Comparison of ENCODE assay signal across 8 mouse cellular contexts in the genomic region with DNA sequence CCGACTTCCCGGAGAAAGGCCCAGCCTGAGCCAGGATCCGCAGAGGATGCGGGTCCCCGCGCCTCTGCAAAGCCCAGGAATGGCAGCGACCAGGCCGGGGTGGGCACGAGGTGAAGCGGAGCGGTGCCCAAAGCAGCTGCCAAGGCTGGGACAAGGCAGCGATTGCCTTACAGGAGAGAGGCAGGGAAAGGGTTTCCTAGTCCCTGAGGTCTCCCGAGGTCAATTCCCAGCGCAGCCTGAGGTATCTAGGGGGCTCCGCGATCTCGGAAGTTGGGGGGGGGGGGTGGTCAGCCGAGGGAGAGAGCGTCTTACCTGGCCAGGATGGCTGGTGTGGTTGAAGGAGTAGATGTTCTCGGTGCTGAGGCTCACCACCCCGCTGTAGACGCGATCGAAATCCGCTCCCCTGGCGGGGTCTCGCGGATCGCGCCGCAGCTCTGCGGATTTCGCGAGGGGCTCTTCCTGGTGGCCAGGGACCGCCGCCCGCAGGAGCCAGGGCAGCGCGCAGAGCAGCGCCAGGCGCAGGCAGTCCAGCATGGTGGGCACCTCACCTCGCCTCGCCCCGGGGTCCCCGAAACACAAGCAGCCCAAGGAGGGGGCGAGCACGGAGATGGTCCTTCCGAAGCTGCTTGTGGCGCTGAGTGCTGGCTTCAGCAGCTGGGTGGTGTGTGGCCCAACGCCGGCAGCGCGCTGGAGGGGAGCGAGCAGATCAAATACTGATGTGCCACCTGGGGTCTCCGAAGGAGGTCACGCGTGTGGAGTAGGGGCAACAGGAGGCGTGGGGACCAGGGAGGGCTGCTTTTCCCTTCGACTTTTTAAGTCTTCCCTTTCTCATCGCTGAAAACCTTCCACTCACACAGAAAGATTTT. TPM values are rescaled to one million over a fixed set of nuclear protein-coding genes. Genes with fewer than 3 reads are reported as not detected.
DNase-seq lines count a peak whose midpoint lies in the region; ATAC-seq lines count a peak whose summit lies in the region.

No protein-coding gene starts in this region.

- no peaks in the 10 kb centered on the region for H3K36me3 ChIP-seq in forebrain, embryonic 16.5 days (ENCODE audit: control insufficient read depth, insufficient read depth)
- H3K36me3 ChIP-seq in intestine, embryonic 14.5 days (ENCODE audit: control insufficient read depth, insufficient read depth, low read length): no peaks in the 10 kb centered on the region
- H3K36me3 ChIP-seq in limb, embryonic 15.5 days: no peaks in the 10 kb centered on the region
- H3K36me3 ChIP-seq in neural tube, embryonic 12.5 days: no peaks in the 10 kb centered on the region

- WGBS in forebrain, embryonic 16.5 days: under 1% methylated on average over 55 of the region's 60 CpGs
- under 1% methylated on average over 58 of the region's 60 CpGs for WGBS in intestine, embryonic 14.5 days
- under 1% methylated on average over 58 of the region's 60 CpGs for WGBS in limb, embryonic 15.5 days
- under 1% methylated on average over 60 of the region's 60 CpGs for WGBS in neural tube, embryonic 12.5 days

- peaks cover 12% of the 10 kb centered on the region for H3K4me1 ChIP-seq in forebrain, embryonic 16.5 days (replicated peaks; ENCODE audit: control insufficient read depth, insufficient read depth, low read length)
- 0 out of 2 replicates have a peak, but pooled peaks cover 4% of the 10 kb centered on the region for H3K4me1 ChIP-seq in intestine, embryonic 14.5 days (replicated peaks; ENCODE audit: control insufficient read depth, insufficient read depth, low read length)
- peaks cover 17% of the 10 kb centered on the region for H3K4me1 ChIP-seq in limb, embryonic 15.5 days
- peaks cover 12% of the 10 kb centered on the region for H3K4me1 ChIP-seq in neural tube, embryonic 12.5 days

- H3K27me3 ChIP-seq in forebrain, embryonic 16.5 days (replicated peaks; ENCODE audit: control insufficient read depth, insufficient read depth, low read length): 0 out of 2 replicates have a peak, but pooled peaks cover 7% of the 10 kb centered on the region
- H3K27me3 ChIP-seq in intestine, embryonic 14.5 days (replicated peaks; ENCODE audit: control insufficient read depth, insufficient read depth, low read length): peaks cover 28% of the 10 kb centered on the region
- peaks cover 23% of the 10 kb centered on the region; the same call in 1 of the 2 replicates for H3K27me3 ChIP-seq in limb, embryonic 15.5 days
- H3K27me3 ChIP-seq in neural tube, embryonic 12.5 days (replicated peaks): peaks cover 26% of the 10 kb centered on the region

- H3K9ac ChIP-seq in forebrain, embryonic 16.5 days (replicated peaks; ENCODE audit: low read depth, low read length): peak overlapping the region; percentile 63
- H3K9ac ChIP-seq in intestine, embryonic 14.5 days (ENCODE audit: low read length): peak overlapping the region; percentile 49
- peak overlapping the region; percentile 56 for H3K9ac ChIP-seq in limb, embryonic 15.5 days
- H3K9ac ChIP-seq in neural tube, embryonic 12.5 days: peak overlapping the region; percentile 68

- peak; percentile 76 for ATAC-seq in forebrain, embryonic 16.5 days
- peak; percentile 78 for ATAC-seq in intestine, embryonic 14.5 days (replicated peaks; ENCODE audit: low FRiP score, low TSS enrichment, low read depth)
- 0 out of 2 replicates have a peak, but pooled peaks have one; percentile 30 for ATAC-seq in limb, embryonic 15.5 days (ENCODE audit: insufficient number of reproducible peaks, low FRiP score, low TSS enrichment, low read depth)
- peak; percentile 65 for ATAC-seq in neural tube, embryonic 12.5 days (ENCODE audit: low FRiP score, low read depth)

- peak; percentile 9 for DNase-seq in ovary, postnatal 14 days (ENCODE audit: low spot score)
- no peak for DNase-seq in ovary, postnatal 10 days (ENCODE audit: low spot score)
- peak; percentile 58 for DNase-seq in cerebellum, adult 11-12 months
- DNase-seq in intestine, embryonic 14.5 days (ENCODE audit: low spot score): peak; percentile 76
- peak; percentile 70 for DNase-seq in thymus, postnatal 4 days

- peak overlapping the region; percentile 95 for H3K4me2 ChIP-seq in forebrain, embryonic 16.5 days (ENCODE audit: low read length)
- peak overlapping the region; percentile 100 for H3K4me2 ChIP-seq in intestine, embryonic 14.5 days (ENCODE audit: low read length)
- H3K4me2 ChIP-seq in limb, embryonic 15.5 days: peak overlapping the region; percentile 100
- H3K4me2 ChIP-seq in neural tube, embryonic 12.5 days (replicated peaks): peak overlapping the region; percentile 99

- H3K4me3 ChIP-seq in forebrain, embryonic 16.5 days (replicated peaks; ENCODE audit: low read length): peak overlapping the region; percentile 54
- H3K4me3 ChIP-seq in intestine, embryonic 14.5 days (ENCODE audit: low read depth, low read length): peak overlapping the region; percentile 54
- peak overlapping the region; percentile 57 for H3K4me3 ChIP-seq in limb, embryonic 15.5 days
- peak overlapping the region; percentile 56 for H3K4me3 ChIP-seq in neural tube, embryonic 12.5 days

- H3K27ac ChIP-seq in forebrain, embryonic 16.5 days (ENCODE audit: low read length): no peak overlapping the region
- no peak overlapping the region for H3K27ac ChIP-seq in intestine, embryonic 14.5 days (ENCODE audit: low read depth)
- H3K27ac ChIP-seq in limb, embryonic 15.5 days: no peak overlapping the region
- H3K27ac ChIP-seq in neural tube, embryonic 12.5 days: no peak overlapping the region

- H3K9me3 ChIP-seq in forebrain, embryonic 16.5 days (ENCODE audit: control insufficient read depth, low read length): no peaks in the 10 kb centered on the region
- H3K9me3 ChIP-seq in intestine, embryonic 14.5 days (ENCODE audit: control insufficient read depth, low read length): 0 out of 2 replicates have a peak, but pooled peaks cover 3% of the 10 kb centered on the region
- H3K9me3 ChIP-seq in limb, embryonic 15.5 days: no peaks in the 10 kb centered on the region
- no peaks in the 10 kb centered on the region for H3K9me3 ChIP-seq in neural tube, embryonic 12.5 days

RNA-seq across cellular contexts. Expression of gene Sidt1, which starts 0.8 kb away (rescaled TPM):
- polyA plus RNA-seq in forebrain, embryonic 16.5 days (2015; fragmentation: Nextera tagmentation; extraction: Ambion mirVana): 5.3 and 7.1 TPM in 2 replicates
- 1.1 TPM in 2 replicates for polyA plus RNA-seq in intestine, embryonic 14.5 days (2014; fragmentation: Nextera tagmentation; extraction: Ambion mirVana)
- polyA plus RNA-seq in limb, embryonic 15.5 days (2015; fragmentation: Nextera tagmentation; extraction: Ambion mirVana): 0.24 and 0.43 TPM in 2 replicates
- 0.51 and 1.1 TPM in 2 replicates for polyA plus RNA-seq in neural tube, embryonic 12.5 days (2016; fragmentation: Nextera tagmentation; extraction: Ambion mirVana)

RNA-seq across cellular contexts. Expression of gene Spice1, which starts 14.7 kb away (rescaled TPM):
- polyA plus RNA-seq in forebrain, embryonic 16.5 days (2015; fragmentation: Nextera tagmentation; extraction: Ambion mirVana): 19.8 and 25.2 TPM in 2 replicates
- polyA plus RNA-seq in intestine, embryonic 14.5 days (2014; fragmentation: Nextera tagmentation; extraction: Ambion mirVana): 31.3 and 31.6 TPM in 2 replicates
- 24.2 and 25.1 TPM in 2 replicates for polyA plus RNA-seq in limb, embryonic 15.5 days (2015; fragmentation: Nextera tagmentation; extraction: Ambion mirVana)
- polyA plus RNA-seq in neural tube, embryonic 12.5 days (2016; fragmentation: Nextera tagmentation; extraction: Ambion mirVana): 16.8 and 27.6 TPM in 2 replicates
